Mouse (Mus musculus) T-helper 17 cell (primary cell): Measurements from ENCODE around the gene Tmem141.

ENCODE experiments used
- in situ Hi-C, 2 experiments: fragments of 300-600 bp; cut with MboI, MseI; formaldehyde crosslinking; loops; 1 replicate in 1 of 2; 2 replicates in 1 of 2; pipeline ENCODE4 v1.15.1; 2025; ENCODE audit warnings: high pct_unique_total_duplicates in 2 of 2

Tmem141 gene

GRCm38 (mm10) chr2:25577951-25578795 is 43.6 kb downstream of the Tmem141 start:
- in situ Hi-C loops = loop anchor here in 1 of 2 experiments (5.0 kb wide), 1 partner anchor 76 kb away; the partner anchor contains the start of genes C8g and Fbxw5

GRCm38 (mm10) chr2:25576965-25577891 is 44.6 kb downstream of the Tmem141 start:
- in situ Hi-C loops = loop anchor here in 1 of 2 experiments (5.0 kb wide), 1 partner anchor 75 kb away; the partner anchor contains the start of genes C8g and Fbxw5

GRCm38 (mm10) chr2:25576028-25576850 is 45.6 kb downstream of the Tmem141 start:
- in situ Hi-C loops = loop anchor here in 1 of 2 experiments (5.0 kb wide), 1 partner anchor 74 kb away; the partner anchor contains the start of genes C8g and Fbxw5

- in situ Hi-C loops = loop anchor here in 1 of 2 experiments (5.0 kb wide), 1 partner anchor 73 kb away; the partner anchor contains the start of genes C8g and Fbxw5
Observed at GRCm38 (mm10) chr2:25575432-25576027, 46.3 kb downstream of the Tmem141 start.

DNA sequence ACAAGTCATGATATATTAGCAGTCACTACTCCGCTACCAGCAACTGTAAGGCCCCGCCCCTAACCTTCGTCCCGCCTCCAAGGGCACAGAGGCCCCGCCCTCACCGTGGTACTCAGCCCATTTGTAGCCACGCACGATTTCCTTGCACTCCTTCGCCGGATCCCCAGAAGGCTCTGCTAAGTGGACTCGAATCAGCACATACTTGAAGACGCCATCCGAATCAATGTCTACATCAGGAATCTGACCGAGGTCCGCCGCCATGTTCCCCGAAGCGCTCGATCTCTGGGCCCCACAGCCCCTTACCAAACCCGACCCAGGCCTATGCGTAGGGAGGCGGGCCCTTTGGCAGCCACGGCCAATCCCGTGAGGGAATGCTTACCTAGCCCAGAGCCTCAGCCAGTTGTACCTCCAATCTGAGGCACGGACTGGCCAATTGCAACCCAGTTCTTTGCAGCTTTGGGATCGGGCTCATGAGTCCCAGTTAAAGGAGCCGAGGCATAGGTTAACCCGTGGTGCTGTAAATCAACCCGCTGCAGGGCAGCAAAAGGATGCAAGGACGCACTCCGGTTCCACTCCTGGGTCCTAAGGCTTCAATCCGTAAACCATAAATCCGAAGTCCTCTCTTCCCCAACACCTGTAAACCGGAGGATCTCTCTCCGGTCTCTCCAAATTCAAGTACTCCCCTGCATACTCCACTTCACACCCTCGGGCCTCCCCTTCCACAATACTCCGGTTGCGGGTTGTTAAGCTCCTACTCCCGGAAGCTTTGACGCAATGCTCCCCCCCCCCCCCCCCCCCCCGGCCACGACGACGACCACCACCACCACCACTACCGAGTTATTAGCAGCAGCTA is 47.0 kb downstream of the Tmem141 start, which contains the start of the genes Mamdc4 and Phpt1:
Gene Mamdc4, minus strand, starts transcription at position 267 of the 853 bp plus-strand sequence.
Gene Phpt1, minus strand, starts transcription at position 646 of the 853 bp plus-strand sequence.
- in situ Hi-C loops = loop anchor here in 1 of 2 experiments (5.0 kb wide), 1 partner anchor 73 kb away; the partner anchor contains the start of genes C8g and Fbxw5

GRCm38 (mm10) chr2:25574136-25574535 is 47.7 kb downstream of the Tmem141 start:
- in situ Hi-C loops = no loop called here

DNA sequence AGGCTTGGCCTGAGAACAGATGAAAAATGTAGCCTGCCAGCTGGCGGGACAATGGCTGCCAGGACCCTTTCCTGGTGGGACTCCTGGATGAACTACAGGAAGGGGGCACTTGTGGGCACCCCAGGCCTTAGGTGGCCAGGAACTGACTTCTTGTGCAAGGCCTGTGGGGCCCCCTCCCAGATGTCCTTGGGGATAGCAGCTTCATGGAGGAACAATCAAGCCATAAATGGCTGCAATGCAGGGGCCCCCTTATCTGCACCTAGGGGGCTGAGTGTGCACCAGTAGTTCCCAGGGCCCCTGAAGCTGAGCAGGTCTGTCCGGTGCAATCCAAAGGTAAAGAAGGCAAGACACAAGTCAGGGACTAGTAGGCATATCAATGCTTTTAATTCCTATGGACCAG is 48.7 kb downstream of the Tmem141 start:
- in situ Hi-C loops = no loop called here

GRCm38 (mm10) chr2:25571221-25571620 is 50.6 kb downstream of the Tmem141 start:
- in situ Hi-C loops = no loop called here
